Mouse (Mus musculus) G1E-ER4 (cell line): Measurements from ENCODE around the gene Rnf145. TPM values are rescaled to one million over a fixed set of nuclear protein-coding genes. Genes with fewer than 3 reads are reported as not detected.

ENCODE experiments used
- GATA1 ChIP-seq: IDR thresholded peaks from one replicate; pipeline ENCODE4 v1.8.0; 2012; ENCODE audit warnings: low read length, inconsistent platforms
- polyA plus RNA-seq: library from polyadenylated mRNA; stranded (reverse); fragments of >175 nt; gene quantifications from 2 replicates; pipeline ENCODE4 v1.2.3, GENCODE M21; 2012

The Rnf145 gene
- polyA plus RNA-seq, 1 experiment = 246 TPM

DNA sequence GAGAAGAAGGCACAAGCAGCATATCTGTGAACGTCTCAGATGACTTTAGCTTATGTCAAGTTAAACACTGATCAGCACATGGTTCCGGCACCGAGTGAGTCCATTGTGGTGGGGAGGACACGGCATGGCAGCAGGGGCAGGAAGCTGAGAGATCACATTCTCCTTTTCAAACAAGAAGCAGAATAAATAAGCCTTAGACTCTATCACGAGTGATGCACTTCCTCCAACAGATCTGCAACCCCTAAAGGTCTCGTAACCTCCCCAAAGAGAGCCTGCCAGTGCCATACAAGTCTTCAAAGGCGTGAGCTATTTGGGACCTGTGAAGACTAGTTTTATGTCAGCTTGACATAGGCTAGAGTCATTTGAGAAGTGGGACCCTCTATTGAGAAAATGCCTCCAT lies 17.8 kb upstream of the Rnf145 start:
- TF ChIP-seq GATA1 = no peak

DNA sequence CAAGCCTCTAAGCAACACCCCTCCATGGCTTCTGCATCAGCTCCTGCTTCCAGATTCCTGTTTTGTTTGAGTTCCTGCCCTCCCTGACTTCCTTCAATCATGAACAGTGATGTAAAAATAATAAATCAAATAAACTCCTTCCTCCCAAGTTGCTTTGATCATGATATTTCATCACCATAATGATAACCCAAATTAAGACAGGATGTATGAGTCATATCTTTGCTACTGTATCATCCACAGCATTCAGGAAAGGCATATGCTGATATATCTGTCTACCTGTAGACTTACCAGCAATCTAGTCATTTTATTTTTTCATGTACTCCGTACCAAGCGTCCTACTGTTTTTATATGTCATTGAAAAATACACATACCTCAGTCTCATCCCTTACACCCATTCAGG lies 17.3 kb upstream of the Rnf145 start:
- TF ChIP-seq GATA1 = no peak

DNA sequence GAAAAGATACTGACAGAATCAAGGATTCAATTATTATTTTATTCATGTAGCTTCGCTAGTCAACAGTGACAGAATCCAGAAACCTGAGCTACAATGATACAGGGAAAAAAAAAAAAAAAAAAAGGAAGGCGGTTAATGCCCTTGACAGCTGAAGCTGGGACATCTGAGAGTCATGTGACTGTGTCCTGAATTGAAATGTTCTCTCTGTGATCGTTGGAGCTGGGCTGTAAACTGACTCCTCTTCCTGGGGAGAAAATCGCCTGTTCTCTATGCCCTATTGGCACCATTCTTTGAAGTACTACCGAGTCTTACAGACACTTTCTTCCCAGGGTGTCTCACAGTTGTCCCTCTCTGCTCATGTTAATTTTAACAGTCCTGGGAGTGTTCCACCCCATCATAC lies 15.8 kb upstream of the Rnf145 start:
- no peak for TF ChIP-seq GATA1

DNA sequence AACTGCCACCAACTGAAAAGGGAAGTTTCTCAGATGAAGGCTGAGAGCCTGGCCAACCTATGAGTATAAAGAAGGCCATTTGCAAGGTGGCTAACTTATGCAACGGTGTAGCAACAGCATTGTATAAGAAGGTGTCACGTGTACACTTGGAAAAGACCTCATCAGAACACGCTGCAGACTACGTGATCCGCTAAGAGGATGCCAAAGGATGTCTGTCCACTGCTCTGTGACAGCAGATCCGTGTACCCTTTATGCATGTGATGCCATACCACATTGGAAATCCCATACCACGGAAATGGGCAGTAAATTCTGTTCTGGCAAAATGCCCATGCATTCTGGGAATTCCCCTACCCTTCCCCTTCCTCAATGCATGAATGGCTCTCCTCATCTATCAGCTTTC lies 14.6 kb upstream of the Rnf145 start:
- no peak for TF ChIP-seq GATA1

DNA sequence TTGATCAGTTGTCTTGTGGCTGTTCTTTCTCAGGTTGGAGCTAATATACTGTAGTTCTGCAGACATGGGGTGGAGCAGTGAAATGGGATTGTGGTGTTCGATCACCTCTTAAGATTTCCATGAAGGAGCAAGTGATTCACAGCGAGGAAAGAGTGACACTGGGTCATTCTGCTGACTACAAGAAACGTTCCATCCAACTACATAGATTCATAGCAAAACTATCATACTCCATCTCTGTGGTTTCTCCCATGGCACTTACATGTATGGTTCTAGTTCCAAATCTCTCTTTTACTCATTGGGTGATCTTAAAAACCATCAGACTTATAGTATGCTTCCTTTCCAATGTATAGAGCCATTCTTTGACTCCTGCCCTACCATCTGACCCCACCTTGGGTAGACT lies 14.0 kb upstream of the Rnf145 start:
- TF ChIP-seq GATA1 = no peak

DNA sequence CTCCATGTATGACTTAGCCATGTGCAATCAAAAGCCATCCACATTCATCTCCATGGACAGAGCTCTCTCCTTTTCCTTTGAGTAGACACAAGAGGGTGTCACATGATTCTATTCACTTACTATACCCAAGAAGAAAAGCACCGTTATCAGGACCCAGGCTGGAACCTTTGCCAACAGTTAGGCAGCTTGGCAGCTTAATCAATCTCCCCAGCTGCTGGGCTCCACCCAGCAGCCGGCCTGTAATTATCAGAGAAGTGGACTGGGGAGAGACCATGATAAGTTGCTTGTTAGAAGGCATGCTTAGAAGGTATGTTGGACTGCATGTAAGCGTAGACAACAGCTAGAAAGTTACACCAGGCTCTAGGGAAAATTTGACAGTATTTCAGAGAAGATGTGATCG lies 9.9 kb upstream of the Rnf145 start:
- TF ChIP-seq GATA1 = peak; percentile 85

DNA sequence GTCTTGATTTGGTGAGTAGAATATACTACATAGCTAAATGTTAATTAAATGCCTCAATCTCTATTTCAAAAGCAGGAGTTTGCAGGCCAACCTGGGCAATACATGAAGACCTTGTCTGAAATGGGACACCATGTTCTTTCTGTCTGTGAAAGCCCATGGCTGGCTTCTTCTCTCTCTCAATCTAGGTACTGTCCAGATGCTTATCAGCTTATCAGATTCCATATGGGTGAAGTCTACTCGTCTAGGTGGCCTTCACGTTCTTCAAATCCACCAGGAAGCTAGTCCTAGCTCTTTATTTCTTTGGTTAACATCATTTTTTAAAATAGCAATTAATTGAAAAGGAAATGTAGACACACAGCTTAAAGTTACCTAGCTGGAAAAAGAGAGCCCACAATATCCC lies 8.9 kb upstream of the Rnf145 start:
- no peak for TF ChIP-seq GATA1

DNA sequence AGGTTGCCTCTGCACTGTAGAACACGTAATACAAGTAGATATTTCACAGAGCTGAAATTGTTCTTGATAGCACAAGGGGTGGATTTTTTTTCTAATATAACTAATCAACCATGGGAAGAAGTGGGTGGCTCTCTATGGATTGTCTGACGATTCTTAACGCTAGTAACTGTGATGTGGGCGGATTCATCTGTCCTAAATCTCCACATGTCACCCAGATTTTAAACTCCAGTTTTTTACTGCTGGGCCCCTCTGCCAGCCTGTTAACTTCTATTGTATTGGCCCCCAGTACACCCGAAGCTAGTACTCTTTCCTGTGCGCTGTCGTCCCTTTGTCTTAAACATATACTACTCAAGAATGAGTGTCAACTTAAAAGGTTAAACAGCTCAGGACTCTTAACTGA lies 8.4 kb upstream of the Rnf145 start:
- TF ChIP-seq GATA1 = no peak

DNA sequence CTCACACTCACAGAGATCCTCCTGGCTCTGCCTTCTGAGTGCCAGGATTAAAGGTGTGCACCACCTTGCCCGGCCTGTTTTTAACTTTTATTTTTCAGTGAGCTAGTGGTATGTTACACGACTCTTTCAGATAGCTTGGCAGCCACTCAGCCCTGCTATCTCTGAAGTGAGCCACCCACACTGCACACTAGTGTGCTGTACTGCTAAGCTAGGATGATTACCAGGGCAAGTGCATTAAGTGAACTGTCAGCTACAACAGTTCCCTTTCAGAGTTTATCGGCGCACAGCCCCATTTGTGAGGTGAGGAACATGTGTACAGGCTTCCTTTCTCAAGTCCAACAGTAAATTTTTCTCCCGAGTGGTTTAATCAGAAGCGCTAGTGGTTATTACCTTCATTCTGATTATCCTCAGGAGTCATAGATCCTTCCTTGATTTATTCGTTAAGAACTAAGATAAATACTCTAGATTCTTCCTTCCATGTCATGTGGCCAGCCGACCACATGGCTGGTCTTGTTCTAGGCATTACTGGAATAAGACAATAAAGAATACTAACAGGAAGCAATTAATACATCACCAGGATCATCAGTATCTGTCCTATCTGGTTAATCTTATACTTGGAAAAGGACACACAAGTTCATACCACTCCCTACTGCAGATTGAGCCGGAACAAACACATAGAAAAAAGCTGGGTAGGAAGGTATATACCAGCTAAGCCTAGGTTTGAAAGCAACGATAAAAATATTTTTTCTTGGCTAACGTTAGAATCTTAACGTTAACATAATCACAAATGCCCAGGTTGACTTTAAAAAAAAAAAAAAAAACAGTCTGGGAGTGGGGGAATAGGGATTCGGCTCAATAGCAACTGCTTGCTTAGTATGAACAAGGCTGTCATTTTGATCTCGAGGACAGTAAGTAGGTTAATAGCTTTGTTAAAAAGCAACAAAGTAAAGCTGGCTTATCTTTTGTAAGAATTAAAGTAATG lies 6.4 kb upstream of the Rnf145 start:
- no peak for TF ChIP-seq GATA1

DNA sequence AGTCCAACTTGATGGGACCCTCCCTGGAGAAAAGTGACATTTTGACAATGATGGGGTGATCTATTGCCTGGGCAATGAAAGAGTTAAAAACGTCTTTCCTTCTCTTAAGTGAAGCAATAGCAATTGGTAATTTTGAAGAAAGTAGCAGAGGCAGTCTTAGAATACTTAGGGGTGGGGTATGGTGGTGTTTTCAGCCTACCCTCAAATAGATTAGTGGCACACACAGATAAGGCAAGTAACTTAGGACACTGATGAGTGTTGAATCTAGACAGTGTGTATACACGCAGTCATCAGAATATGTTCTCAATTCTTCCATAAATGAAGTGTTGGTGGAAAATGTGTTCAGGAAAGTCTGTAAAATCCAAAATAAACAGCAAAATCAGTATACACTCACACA lies 5.7 kb upstream of the Rnf145 start:
- no peak for TF ChIP-seq GATA1

DNA sequence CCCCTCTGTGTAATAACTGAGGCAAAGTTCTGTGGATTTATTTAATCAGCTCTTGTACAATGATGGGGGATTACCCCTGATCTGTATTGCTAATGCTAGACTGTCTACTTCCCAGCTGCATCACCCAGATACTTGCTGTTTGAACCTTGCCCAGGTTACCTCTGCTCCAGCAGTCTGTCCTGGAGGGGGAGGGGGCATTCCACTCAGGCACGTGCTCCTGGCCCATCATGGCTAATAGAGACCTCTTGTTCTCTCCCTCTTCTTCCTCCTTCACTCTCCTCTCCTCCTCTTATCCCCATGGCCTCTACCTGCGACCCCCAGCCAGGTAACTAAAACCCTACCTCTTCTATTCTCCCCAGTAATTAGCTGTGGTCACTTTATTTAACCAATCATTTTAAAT lies 4.1 kb upstream of the Rnf145 start:
- TF ChIP-seq GATA1 = no peak

DNA sequence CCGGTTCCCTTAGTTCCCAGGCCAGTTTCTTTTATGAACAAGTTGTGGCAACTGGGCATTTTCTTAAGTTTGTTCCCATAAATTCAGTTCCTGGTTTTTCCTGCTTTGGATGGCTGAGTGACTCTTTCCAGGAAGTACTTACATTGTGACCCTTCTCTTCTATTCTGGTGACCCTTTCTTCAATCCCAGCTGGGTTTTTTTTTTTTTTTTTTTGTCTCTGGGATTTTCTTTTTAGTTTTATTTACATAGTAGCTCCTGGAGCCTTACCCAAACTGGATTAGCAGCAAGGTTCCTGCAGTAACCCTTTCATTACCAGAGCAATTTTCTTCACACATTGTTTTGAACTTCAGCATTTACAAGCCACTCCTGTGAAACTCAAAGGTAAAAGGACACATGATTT lies 2.4 kb upstream of the Rnf145 start:
- no peak for TF ChIP-seq GATA1

DNA sequence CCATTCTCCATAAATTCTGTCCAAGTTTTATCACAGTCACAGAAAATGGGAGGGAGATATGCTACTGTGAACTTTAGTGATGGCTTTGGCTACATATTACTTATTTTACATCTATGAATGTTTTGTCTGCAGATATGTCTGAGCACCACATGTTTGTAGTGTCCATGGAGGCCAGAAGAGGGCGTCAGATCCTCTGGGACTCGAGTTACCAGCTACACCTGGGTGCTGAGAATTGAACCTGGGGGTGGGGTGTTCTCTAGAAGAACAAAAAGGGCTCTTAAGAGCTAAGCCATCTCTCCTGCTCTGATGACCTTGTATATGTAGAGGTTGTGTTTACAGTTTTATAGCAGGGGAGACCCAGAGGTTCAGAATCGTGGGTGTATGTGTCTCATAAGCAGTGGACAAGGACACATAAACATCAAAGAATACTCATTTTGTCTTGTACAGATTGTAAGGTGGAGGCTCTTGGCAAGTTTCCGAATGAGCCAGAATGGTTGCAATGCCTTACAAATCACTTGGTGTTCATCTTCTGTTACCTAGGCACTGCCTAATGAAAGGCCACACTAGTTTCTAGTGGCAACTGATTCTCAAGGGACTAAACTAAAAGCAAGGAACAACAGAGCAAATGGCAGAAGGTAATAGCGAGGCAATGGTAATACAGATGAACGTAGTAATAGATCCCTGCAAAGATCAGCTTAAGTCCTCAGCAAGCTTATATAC lies 1.0 kb upstream of the Rnf145 start:
- no peak for TF ChIP-seq GATA1

DNA sequence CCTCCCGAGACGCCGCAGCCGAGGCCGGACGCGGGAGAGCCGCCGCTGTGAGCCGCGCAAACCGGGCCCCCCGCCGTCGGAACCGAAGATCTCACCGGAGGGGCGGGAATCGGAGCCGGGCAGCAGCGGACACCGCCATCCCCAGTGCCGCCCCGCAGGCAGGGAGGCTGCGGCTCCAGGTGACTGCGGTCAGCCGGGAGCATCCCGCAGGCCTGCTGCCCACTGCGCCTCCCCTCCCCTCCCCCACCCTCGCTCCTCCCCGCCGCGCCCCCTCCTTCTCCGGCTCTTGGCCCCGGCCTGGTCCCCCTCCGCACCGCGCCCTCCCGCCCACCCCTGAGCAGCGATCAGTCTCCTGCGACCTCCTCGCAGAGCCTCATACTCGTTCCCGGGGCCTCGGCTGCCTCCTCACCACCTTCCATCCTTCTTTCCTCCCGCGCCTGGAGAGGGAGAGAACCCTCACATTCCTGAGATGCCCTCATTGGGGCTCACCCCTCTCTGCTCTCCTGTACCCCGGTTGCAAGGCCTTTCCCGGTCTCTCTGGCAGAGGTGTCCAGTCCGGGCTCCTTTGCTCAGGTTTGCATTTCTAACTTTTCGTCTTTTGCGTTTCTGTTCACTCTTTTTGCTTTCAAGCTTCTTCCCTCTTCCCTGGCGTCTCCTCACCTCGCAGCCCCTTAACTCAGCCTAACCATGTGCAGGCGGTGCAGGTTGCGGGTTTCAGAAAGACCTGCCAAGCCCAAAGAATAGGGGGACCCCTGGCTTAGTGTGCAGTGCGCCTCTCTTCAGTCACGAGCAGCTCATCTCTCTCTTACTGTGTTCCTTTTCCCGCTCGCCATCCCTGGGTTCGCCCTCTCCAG lies 559 bp downstream of the Rnf145 start:
- no peak for TF ChIP-seq GATA1

DNA sequence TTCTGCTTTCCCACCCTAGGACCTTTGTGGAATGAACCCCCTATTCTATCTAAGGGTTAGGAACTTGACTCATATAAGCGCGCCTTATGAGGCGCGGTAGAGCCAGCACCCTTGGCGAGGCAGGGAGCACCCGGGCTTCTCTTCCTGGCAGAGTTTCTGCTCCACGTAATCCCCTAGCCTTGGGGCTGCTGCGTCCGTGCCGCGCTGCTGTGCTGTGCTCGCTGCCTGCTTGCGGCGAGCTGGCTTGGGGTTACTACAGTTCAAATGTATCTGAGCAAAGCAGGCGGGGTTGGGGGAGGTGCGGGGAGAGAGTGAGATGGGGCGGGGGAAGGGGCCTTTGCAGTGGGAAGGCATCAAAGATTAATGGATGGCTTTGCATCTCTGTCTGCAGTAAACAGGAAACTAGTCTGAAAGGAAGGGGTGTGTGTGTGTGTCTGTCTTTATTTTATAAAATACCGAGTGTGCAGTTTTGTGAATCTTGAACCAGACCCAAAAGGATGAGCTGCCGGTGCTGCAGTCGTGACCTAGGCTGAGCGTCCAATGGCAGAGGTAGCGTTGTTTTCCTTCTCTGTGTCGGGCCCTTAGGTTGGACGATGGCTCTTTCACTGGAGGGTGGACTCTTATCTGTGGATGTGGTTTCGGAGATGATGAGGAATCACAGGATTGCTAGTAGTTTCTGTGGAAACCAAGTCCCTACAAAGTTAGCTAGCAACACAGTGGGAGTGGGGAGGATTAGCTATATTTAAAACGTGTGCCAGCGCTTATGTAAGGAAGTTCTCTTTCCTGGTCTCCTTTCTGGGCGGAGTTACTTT lies 1.4 kb downstream of the Rnf145 start:
- no peak for TF ChIP-seq GATA1
